Mouse (Mus musculus): ENCODE results near the gene Prdm13. TPM values are rescaled to one million over a fixed set of nuclear protein-coding genes. Genes with fewer than 3 reads are reported as not detected.

Gene Prdm13
- polyA plus RNA-seq, 2 experiments = not detected

DNA sequence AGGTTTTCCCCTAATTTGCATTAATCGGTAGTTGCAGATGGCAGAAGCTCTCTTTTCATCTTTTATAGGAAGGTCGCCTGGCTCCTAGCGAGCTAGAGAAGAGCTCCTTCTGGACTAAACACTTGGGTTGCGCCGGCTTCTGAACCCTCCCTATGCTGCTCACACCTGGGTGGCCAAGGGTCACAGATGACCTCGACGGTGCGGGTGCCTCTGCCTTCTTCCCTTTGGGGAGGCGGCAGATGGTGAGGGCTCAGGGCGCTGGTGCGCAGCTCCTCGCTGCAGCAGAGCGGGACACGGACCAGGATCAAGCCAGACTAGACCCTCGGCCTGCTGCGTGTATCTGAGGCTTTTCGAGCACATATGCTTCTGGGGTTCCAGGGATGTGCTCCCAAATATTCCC lies 11.7 kb downstream of the Prdm13 start:
- no peak overlapping the region for H3K4me3 ChIP-seq (replicated peaks; ENCODE audit: low read length)
- no peaks in the 10 kb centered on the region for H3K9me3 ChIP-seq (ENCODE audit: control insufficient read depth, low read length)
- no peak overlapping the region for H3K9ac ChIP-seq (ENCODE audit: low read depth, low read length, severe bottlenecking)
- no peak for DNase-seq (ENCODE audit: low spot score)
- no peak for TF ChIP-seq POLR2A (IDR thresholded peaks at IDR 0.05; ENCODE audit: borderline replicate concordance, extremely low read depth, insufficient read depth, insufficient read length)
- H3K4me2 ChIP-seq (replicated peaks; ENCODE audit: low read depth, low read length, severe bottlenecking) = no peak overlapping the region
- H3K36me3 ChIP-seq (ENCODE audit: control insufficient read depth, insufficient read depth, low read length) = no peaks in the 10 kb centered on the region
- WGBS = 4% methylated on average over 17 of the region's 17 CpGs
- no peak for ATAC-seq (ENCODE audit: low FRiP score, low read depth)
- no peak overlapping the region for H3K27ac ChIP-seq (replicated peaks; ENCODE audit: low read depth, low read length)
- H3K4me1 ChIP-seq (ENCODE audit: control insufficient read depth, insufficient read depth, low read length) = peaks cover 6% of the 10 kb centered on the region; the same call in 1 of the 2 replicates
- H3K27me3 ChIP-seq (ENCODE audit: control insufficient read depth, insufficient read depth, low read length) = peaks cover 67% of the 10 kb centered on the region

DNA sequence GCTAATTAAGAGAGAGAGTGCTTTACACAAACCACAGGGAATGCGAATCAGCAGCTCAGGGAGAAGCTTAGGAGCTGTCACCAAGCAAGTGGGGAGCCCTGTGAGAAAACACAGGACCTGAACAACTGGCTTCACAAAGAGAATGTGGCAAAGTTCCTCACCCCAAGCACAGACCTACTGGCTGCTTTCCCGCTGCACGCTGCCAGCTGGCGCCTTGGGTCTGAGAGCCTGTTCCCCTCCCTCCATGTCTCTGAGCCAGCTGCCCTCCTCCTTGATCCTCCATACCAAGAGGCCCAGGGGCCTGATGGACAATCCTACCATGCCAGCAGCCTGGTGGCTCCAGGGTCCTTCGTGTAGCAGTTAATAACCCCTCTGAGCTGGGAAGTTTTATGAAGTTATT lies 19.8 kb downstream of the Prdm13 start:
- DNase-seq (ENCODE audit: low spot score) = no peak
- no peaks in the 10 kb centered on the region for H3K9me3 ChIP-seq (ENCODE audit: control insufficient read depth, low read length)
- no peak for TF ChIP-seq POLR2A (IDR thresholded peaks at IDR 0.05; ENCODE audit: borderline replicate concordance, extremely low read depth, insufficient read depth, insufficient read length)
- H3K9ac ChIP-seq (ENCODE audit: low read depth, low read length, severe bottlenecking) = no peak overlapping the region
- no peak for ATAC-seq (ENCODE audit: low FRiP score, low read depth)
- no peaks in the 10 kb centered on the region for H3K36me3 ChIP-seq (ENCODE audit: control insufficient read depth, insufficient read depth, low read length)
- H3K4me2 ChIP-seq (replicated peaks; ENCODE audit: low read depth, low read length, severe bottlenecking) = no peak overlapping the region
- peaks cover 5% of the 10 kb centered on the region; the same call in 1 of the 2 replicates for H3K27me3 ChIP-seq (ENCODE audit: control insufficient read depth, insufficient read depth, low read length)
- 12% methylated on average over 5 of the region's 5 CpGs for WGBS
- H3K4me1 ChIP-seq (ENCODE audit: control insufficient read depth, insufficient read depth, low read length) = no peaks in the 10 kb centered on the region
- H3K27ac ChIP-seq (replicated peaks; ENCODE audit: low read depth, low read length) = no peak overlapping the region
- no peak overlapping the region for H3K4me3 ChIP-seq (replicated peaks; ENCODE audit: low read length)

DNA sequence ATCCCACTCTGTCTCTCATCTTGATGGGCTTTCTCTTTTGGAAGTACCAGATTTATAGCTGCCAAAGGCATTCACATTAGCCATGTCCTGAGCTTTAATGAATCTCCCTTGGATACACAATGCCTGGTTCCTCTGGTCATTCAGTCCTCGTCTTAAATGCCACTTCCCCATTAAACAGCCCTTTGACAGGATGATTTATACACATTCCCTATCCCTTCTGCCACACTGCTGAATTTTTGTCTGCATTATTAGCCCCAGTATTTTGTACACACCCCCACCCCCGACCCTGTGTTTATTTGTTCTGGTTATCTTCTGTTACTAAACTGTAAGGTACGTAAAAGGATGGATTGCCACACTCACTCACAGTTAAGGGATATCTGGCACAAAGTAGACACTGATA lies 27.6 kb downstream of the Prdm13 start:
- H3K9me3 ChIP-seq (ENCODE audit: control insufficient read depth, low read length) = no peaks in the 10 kb centered on the region
- no peak for ATAC-seq (ENCODE audit: low FRiP score, low read depth)
- H3K36me3 ChIP-seq (ENCODE audit: control insufficient read depth, insufficient read depth, low read length) = no peaks in the 10 kb centered on the region
- no peak overlapping the region for H3K4me2 ChIP-seq (replicated peaks; ENCODE audit: low read depth, low read length, severe bottlenecking)
- H3K9ac ChIP-seq (ENCODE audit: low read depth, low read length, severe bottlenecking) = no peak overlapping the region
- H3K27ac ChIP-seq (replicated peaks; ENCODE audit: low read depth, low read length) = no peak overlapping the region
- H3K27me3 ChIP-seq (ENCODE audit: control insufficient read depth, insufficient read depth, low read length) = no peaks in the 10 kb centered on the region
- DNase-seq (ENCODE audit: low spot score) = no peak
- H3K4me3 ChIP-seq (replicated peaks; ENCODE audit: low read length) = no peak overlapping the region
- WGBS = 45% methylated on average over 3 of the region's 3 CpGs
- H3K4me1 ChIP-seq (ENCODE audit: control insufficient read depth, insufficient read depth, low read length) = no peaks in the 10 kb centered on the region
- TF ChIP-seq POLR2A (IDR thresholded peaks at IDR 0.05; ENCODE audit: borderline replicate concordance, extremely low read depth, insufficient read depth, insufficient read length) = no peak

DNA sequence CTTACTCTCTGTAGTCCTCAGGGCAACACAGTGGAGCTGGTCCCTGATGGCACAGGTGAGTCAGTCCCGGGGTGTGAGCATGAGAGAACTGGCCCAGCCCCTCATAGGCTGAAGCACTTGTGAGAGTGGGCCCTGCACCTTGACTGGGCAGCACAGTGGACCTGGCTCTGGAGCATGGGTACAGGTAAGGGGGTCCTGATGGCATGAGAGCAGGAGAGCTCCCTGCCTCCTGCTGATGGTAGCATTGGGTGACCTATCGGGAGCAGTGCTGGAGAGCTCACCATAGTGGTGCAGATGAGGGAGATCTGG lies 56.5 kb downstream of the Prdm13 start:
- no peak for TF ChIP-seq POLR2A (IDR thresholded peaks at IDR 0.05; ENCODE audit: borderline replicate concordance, extremely low read depth, insufficient read depth, insufficient read length)
- no peaks in the 10 kb centered on the region for H3K27me3 ChIP-seq (ENCODE audit: control insufficient read depth, insufficient read depth, low read length)
- no peaks in the 10 kb centered on the region for H3K36me3 ChIP-seq (ENCODE audit: control insufficient read depth, insufficient read depth, low read length)
- 84% methylated on average over 2 of the region's 2 CpGs for WGBS
- no peaks in the 10 kb centered on the region for H3K9me3 ChIP-seq (ENCODE audit: control insufficient read depth, low read length)
- H3K4me3 ChIP-seq (replicated peaks; ENCODE audit: low read length) = no peak overlapping the region
- H3K9ac ChIP-seq (ENCODE audit: low read depth, low read length, severe bottlenecking) = no peak overlapping the region
- ATAC-seq (ENCODE audit: low FRiP score, low read depth) = no peak
- no peak overlapping the region for H3K4me2 ChIP-seq (replicated peaks; ENCODE audit: low read depth, low read length, severe bottlenecking)
- no peak overlapping the region for H3K27ac ChIP-seq (replicated peaks; ENCODE audit: low read depth, low read length)
- no peaks in the 10 kb centered on the region for H3K4me1 ChIP-seq (ENCODE audit: control insufficient read depth, insufficient read depth, low read length)
- DNase-seq (ENCODE audit: low spot score) = no peak

DNA sequence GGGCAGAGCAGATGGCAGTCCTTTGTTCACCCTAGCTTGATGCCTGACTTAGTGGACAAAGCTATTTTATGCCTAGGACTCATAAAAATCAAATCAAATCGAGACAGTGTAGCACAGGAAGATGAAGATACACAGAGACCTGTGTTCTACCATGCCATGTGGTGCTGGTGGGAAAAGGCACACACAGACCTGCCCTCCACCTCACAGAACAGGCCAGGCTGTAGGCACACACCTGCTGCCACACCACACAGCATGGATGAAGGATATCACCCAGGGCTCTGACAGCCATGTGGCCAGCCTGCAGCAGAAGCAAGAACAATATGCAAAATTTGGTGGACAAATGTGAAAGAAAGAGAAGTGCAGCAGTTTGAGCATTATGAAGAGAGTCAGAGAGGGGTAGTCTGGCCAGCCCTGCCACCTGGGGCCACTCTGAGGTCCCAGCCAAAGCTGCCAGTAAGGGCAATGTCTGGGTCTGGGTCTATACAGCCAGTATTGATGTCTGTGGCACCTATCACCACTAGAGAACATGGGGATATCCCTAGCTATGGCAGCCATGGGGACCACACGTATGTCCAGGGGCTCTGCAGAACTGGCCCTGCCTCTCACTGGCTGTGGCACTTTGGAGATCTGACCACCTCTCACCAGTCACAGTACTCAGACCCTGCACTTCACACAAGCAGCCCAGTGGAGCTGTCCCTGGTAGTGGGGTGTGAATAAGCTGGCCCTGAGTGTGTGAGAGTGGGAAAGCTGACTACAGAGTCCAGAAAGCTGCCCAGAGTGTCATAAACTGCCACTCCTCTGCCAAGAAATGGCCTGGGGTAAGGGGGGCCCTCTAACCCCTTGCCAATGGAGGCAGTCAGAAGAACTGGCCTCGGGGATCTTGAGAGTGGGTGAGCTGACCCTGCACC lies 57.1 kb downstream of the Prdm13 start:
- no peak overlapping the region for H3K4me2 ChIP-seq (replicated peaks; ENCODE audit: low read depth, low read length, severe bottlenecking)
- no peak overlapping the region for H3K4me3 ChIP-seq (replicated peaks; ENCODE audit: low read length)
- DNase-seq (ENCODE audit: low spot score) = no peak
- H3K9ac ChIP-seq (ENCODE audit: low read depth, low read length, severe bottlenecking) = no peak overlapping the region
- H3K36me3 ChIP-seq (ENCODE audit: control insufficient read depth, insufficient read depth, low read length) = no peaks in the 10 kb centered on the region
- no peak overlapping the region for H3K27ac ChIP-seq (replicated peaks; ENCODE audit: low read depth, low read length)
- no peaks in the 10 kb centered on the region for H3K9me3 ChIP-seq (ENCODE audit: control insufficient read depth, low read length)
- H3K4me1 ChIP-seq (ENCODE audit: control insufficient read depth, insufficient read depth, low read length) = no peaks in the 10 kb centered on the region
- TF ChIP-seq POLR2A (IDR thresholded peaks at IDR 0.05; ENCODE audit: borderline replicate concordance, extremely low read depth, insufficient read depth, insufficient read length) = no peak
- no peak for ATAC-seq (ENCODE audit: low FRiP score, low read depth)
- 48% methylated on average over 3 of the region's 3 CpGs for WGBS
- no peaks in the 10 kb centered on the region for H3K27me3 ChIP-seq (ENCODE audit: control insufficient read depth, insufficient read depth, low read length)

Other genes with a start within 250 kb of the Prdm13 start
- 17.1 and 18.0 TPM in 2 replicates for gene Ccnc, start 41.7 kb upstream of the Prdm13 start, polyA plus RNA-seq (2012; rRNA removed)
- 34.7 and 41.1 TPM in 2 replicates for gene Ccnc, start 41.7 kb upstream of the Prdm13 start, polyA plus RNA-seq (2014; fragmentation: Nextera tagmentation; extraction: Ambion mirVana)
- gene Usp45, start 81.2 kb upstream of the Prdm13 start, polyA plus RNA-seq (2012; rRNA removed) = 11.3 and 12.0 TPM in 2 replicates
- 9.2 and 10.0 TPM in 2 replicates for gene Usp45, start 81.2 kb upstream of the Prdm13 start, polyA plus RNA-seq (2014; fragmentation: Nextera tagmentation; extraction: Ambion mirVana)
- gene Tstd3, start 81.2 kb upstream of the Prdm13 start, polyA plus RNA-seq (2012; rRNA removed) = 2.9 and 3.8 TPM in 2 replicates
- 6.6 and 7.0 TPM in 2 replicates for gene Tstd3, start 81.2 kb upstream of the Prdm13 start, polyA plus RNA-seq (2014; fragmentation: Nextera tagmentation; extraction: Ambion mirVana)
- 228 and 239 TPM in 2 replicates for gene Pnisr, start 161.6 kb upstream of the Prdm13 start, polyA plus RNA-seq (2012; rRNA removed)
- gene Pnisr, start 161.6 kb upstream of the Prdm13 start, polyA plus RNA-seq (2014; fragmentation: Nextera tagmentation; extraction: Ambion mirVana) = 133 and 159 TPM in 2 replicates
- 5.8 and 6.6 TPM in 2 replicates for gene Coq3, start 193.7 kb upstream of the Prdm13 start, polyA plus RNA-seq (2012; rRNA removed)
- gene Coq3, start 193.7 kb upstream of the Prdm13 start, polyA plus RNA-seq (2014; fragmentation: Nextera tagmentation; extraction: Ambion mirVana) = 12.4 TPM in 2 replicates
- gene Faxc, start 245.4 kb upstream of the Prdm13 start, polyA plus RNA-seq (2012; rRNA removed) = 11.5 and 13.6 TPM in 2 replicates
- 7.0 and 10.0 TPM in 2 replicates for gene Faxc, start 245.4 kb upstream of the Prdm13 start, polyA plus RNA-seq (2014; fragmentation: Nextera tagmentation; extraction: Ambion mirVana)

All from limb, embryonic 14.5 days (tissue).